Mouse (Mus musculus): Measurements from ENCODE around the gene Ergic3. TPM values are rescaled to one million over a fixed set of nuclear protein-coding genes. Genes with fewer than 3 reads are reported as not detected.

The Ergic3 gene
- total RNA-seq, 2 experiments from 2014 or later: 187 to 188 TPM

DNA sequence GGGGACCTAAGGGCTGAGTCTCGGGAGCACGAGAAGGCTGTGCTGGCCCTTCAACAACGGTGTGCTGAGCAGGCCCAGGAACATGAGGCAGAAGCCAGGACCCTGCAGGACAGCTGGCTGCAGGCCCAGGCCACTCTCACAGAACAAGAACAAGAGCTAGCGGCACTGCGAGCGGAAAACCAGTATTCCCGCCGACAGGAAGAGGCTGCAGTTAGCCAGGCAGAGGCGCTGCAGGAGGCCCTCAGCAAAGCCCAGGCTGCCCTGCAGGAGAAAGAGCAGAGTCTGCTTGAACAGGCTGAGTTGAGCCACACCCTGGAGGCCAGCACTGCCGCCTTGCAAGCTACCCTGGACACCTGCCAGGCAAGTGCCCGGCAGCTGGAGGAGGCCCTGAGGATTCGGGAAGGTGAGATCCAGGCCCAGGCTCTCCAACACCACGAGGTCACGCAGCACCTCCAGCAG is 16.0 kb upstream of the Ergic3 start:
- H3K4me3 ChIP-seq: no peak overlapping the region
- DNase-seq (ENCODE audit: extremely low spot score in 1 of 2, low spot score in 2 of 2): peak; percentile 29 to 48
- TF ChIP-seq CTCF (IDR thresholded peaks at IDR 0.05): no peak
- intact Hi-C loops (cut with DNase I): no loop called here
- H3K27ac ChIP-seq: peak overlapping the region; percentile 28; the same call in 1 of the 2 replicates

DNA sequence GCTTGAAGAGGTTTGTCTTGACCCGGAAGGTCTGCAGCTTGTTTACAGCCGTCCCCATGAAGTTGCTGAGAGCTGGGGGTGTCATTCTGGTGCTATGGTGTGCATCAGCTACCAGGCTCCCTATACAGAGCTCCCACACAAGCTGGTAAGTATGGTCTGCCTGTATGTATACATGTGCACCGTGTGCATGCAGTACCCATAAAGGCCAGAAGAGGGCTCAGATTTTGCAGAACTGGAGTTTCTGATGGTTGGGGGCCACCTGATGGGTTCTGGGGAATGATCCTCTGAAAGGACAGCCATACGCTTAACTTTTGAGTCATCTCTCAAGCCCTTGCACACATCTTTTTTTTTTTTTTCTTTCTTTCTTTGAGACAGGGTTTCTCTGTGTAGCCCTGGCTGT is 2.5 kb upstream of the Ergic3 start:
- Histone ChIP-seq H3K4me3 (no peak overlapping the region), H3K27ac (no peak overlapping the region)
- no peak for DNase-seq (ENCODE audit: extremely low spot score in 1 of 2, low spot score in 2 of 2)
- peak; percentile 28 for TF ChIP-seq CTCF (IDR thresholded peaks at IDR 0.05)
- intact Hi-C loops (cut with DNase I): no loop called here

DNA sequence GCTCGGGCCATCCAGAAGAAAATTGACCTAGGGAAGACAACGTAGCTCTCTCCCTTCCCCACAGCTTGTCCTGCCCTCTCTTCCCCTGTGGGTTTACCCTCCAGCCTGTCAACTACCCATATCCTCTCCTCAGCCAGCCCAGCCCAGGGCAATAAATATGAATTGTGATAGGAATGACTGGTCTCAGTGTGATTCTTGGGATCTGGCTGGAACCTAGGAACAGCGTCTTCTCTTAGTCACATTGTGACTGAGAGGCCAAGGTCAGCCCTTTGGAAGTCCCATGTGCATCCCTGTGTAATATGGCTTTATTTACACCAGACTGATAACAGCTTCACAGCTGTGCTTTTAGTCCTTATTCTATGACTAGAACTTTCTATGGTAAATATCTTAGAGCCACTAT is 10.3 kb downstream of the Ergic3 start:
- intact Hi-C loops (cut with DNase I): no loop called here
- Histone ChIP-seq H3K27ac (no peak overlapping the region), H3K4me3 (no peak overlapping the region)
- DNase-seq (ENCODE audit: extremely low spot score in 1 of 2, low spot score in 2 of 2): no peak
- TF ChIP-seq CTCF (IDR thresholded peaks at IDR 0.05): no peak

DNA sequence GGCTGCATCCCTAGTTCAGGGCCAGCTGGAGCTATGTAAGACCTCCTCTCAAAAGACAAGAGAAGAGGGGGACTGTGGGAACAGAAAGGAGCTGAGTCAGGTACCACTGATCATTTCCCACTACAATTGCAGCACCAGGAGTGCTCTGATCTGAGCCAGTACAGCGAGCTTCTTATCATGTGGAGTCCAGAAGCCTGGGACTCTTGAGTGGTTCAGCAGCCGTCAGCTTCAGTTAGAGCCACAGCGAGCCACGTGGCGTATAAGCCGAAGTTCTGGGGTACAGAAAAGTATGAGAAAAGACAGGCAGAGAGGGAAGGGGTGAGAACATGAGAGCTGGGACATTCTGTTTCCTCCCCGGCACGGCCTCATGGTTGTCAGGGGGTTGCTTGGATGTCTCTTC is 13.4 kb downstream of the Ergic3 start:
- no peak overlapping the region for H3K27ac ChIP-seq
- no peak for DNase-seq (ENCODE audit: extremely low spot score in 1 of 2, low spot score in 2 of 2)
- H3K4me3 ChIP-seq: no peak overlapping the region
- intact Hi-C loops (cut with DNase I): no loop called here
- no peak for TF ChIP-seq CTCF (IDR thresholded peaks at IDR 0.05)

DNA sequence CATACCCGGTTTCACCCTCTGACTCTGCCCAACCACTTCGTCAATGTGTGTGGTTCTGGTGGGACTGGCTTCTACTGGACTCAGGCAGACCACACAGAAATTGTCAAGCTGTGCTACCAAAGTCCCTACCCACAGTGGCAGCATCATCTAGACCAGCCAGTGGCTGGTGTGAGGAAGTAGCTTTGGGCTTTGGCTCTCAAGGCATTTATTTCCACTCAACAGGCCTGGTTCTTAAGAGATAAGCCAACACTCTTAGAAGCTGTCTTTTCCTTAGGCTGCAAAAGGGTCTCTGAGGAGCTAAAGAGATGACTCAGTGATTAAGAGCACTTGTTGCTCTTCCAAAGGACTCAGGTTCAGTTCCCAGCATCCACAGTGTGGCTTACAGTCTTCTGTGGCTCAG is 13.9 kb downstream of the Ergic3 start:
- H3K27ac ChIP-seq: no peak overlapping the region
- DNase-seq (ENCODE audit: extremely low spot score in 1 of 2, low spot score in 2 of 2): no peak
- TF ChIP-seq CTCF (IDR thresholded peaks at IDR 0.05): no peak
- no peak overlapping the region for H3K4me3 ChIP-seq
- intact Hi-C loops (cut with DNase I): no loop called here

DNA sequence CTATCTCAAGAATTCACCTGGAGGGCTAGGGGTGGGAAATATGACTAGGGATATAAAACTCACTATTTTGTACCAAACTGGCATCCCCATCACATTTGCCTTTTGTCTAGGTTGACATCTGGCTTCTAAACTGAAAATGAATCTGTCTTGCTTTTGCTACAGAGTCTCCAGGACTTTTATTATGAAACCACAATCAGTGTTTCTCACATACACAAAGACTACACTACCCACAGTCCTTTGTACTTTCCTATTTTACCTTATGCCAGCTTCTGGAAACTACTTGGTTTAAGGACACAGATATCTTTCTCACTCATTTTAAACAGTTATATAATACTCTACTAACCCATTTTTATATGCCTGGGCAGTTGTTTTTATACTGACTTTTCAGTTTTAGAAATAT is 17.6 kb downstream of the Ergic3 start:
- no peak for TF ChIP-seq CTCF (IDR thresholded peaks at IDR 0.05)
- intact Hi-C loops (cut with DNase I): no loop called here

DNA sequence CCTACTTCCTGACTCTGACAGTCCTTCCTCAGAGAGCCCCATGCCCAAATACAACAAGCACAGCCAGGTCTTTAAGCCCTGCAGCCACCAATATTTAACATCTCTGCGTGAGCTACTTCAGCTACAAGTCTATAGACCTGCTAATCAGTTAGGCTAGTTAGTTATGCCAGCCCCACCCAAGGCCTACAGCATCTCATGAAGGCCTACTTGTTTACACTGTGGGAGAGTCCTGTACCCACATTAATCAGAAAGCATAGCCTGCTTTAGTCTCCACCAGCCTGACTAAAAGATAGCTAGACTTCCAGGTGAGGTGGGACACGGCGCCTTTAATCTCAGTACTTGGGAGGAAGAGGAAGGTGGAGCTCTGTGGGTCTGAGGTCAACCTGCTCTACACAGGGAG is 31.5 kb downstream of the Ergic3 start:
- intact Hi-C loops (cut with DNase I): no loop called here
- Histone ChIP-seq H3K27ac (no peak overlapping the region), H3K4me3 (no peak overlapping the region)
- TF ChIP-seq CTCF (IDR thresholded peaks at IDR 0.05): no peak
- DNase-seq (ENCODE audit: extremely low spot score in 1 of 2, low spot score in 2 of 2): no peak

More for the DNA sequence above, 17.6 kb downstream of the Ergic3 start:
- Histone ChIP-seq H3K27ac (no peak overlapping the region), H3K4me3 (no peak overlapping the region)
- no peak for DNase-seq (ENCODE audit: extremely low spot score in 1 of 2, low spot score in 2 of 2)

DNA sequence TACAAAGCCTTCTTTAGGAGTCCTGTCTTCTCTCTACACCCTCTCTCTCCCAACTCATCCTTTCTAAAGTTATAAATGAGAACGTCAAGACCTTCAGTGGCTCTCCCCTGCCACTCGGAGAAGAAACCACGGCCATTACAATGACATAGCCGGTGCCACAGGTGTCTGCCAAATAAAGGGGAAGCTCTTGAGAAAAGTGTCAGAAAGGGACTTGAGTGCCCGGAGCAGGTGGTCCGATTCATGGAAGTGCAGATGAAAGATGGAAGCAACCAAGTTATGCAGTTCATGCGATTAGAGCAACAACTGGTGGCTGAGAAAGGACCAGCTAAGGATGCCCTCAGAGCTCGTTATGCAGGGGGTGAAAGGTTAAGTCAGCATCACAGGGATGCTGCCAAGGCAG is 35.1 kb downstream of the Ergic3 start:
- no peak overlapping the region for H3K4me3 ChIP-seq
- H3K27ac ChIP-seq: no peak overlapping the region
- DNase-seq (ENCODE audit: extremely low spot score in 1 of 2, low spot score in 2 of 2): no peak
- no peak for TF ChIP-seq CTCF (IDR thresholded peaks at IDR 0.05)
- intact Hi-C loops (cut with DNase I): no loop called here

DNA sequence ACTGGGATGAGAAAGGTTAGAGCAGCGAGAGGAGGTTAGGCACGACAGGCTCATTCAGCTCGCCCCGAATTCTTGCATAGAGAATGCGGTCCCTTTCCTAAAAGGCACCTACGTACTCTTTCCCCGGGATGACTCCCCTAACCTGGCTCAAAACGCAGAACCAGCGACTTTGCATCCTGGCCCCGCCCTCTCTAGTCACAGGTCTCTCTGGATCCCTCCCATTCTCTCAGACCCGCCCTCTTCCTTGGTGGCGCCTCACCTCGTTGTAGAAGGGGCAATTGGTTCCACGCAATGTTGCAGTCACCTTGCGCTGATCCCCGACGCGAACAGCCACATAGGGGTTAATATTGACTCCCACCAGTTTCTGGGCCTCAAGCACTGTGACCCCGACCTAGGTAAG is 40.1 kb downstream of the Ergic3 start:
- Histone ChIP-seq H3K4me3 (no peak overlapping the region), H3K27ac (no peak overlapping the region)
- no peak for TF ChIP-seq CTCF (IDR thresholded peaks at IDR 0.05)
- DNase-seq (ENCODE audit: extremely low spot score in 1 of 2, low spot score in 2 of 2): no peak
- intact Hi-C loops (cut with DNase I): no loop called here

DNA sequence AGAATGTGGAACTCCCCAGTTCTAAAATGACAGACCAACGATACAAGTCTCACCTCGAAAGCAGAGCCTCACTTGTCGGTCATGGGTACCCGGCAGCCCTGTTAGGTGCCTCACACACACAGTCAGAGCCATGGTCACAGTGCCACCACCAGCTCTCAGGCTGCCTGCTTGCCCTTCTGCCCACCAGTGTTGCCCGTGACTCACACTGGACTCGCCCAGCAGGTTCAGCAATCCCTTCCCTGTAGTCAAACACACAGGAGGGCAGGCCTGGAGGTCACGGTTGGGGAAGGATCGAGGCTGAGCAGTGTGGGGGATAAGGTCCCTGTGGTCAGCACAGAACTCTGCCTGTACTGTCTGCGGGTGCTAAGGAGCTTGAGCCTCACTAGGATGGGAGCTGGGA is 45.0 kb downstream of the Ergic3 start, which contains the start of gene Fer1l4:
Fer1l4 (minus strand) TSS at position 132 of the 400 bp plus-strand sequence.
- DNase-seq (ENCODE audit: extremely low spot score in 1 of 2, low spot score in 2 of 2): no peak
- no peak for TF ChIP-seq CTCF (IDR thresholded peaks at IDR 0.05)

DNA sequence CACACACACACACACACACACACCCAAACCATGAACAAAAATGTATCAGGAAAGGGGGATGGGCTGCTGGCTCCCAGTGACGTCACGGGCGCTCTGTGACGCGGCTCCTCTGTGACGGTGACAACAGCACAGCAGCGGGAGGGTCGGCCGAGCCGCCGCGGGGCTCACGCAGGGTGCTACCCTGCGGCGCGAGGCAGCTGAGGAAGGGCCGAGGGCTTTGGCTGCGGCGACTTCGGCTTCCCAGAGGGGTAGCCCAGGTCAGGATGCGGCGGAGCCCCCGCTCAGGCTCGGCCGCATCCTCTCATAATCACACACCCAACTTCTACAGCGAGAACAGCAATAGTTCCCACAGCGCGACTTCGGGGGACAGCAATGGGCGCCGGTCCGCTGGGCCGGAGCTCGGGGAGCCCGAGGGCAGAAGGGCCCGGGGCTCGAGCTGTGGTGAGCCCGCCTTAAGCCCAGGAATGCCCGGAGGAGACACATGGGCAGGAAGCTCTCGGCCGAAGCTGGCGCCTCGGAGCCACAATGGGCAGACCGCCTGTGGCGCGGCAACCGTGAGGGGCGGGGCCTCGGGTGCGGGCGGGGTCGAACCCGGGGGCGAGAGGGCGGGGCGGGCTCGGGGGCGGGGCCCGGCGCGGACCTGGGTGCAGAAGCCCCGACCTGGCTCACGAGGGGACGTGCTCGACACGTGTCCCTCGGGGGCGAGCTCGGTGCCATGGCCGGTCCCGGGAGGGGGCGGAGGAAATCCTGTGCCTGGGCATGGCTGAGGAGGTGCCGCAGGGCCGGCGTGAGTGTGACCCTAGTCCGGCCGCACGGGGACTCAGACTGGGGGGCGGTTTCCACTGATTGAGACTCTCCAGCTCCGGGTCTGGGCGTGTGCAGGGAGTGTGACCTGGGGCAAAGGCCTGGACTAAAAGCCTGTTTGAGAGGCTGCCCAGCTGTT is 57.5 kb downstream of the Ergic3 start, which contains the start of gene Spag4:
Spag4 (plus strand) TSS at position 77 of the 943 bp plus-strand sequence.
- intact Hi-C loops (cut with DNase I): loop anchor here (2.0 kb wide), 1 partner anchor 45 kb away; the partner anchor contains the start of genes Cpne1 and Rbm12
- no peak for TF ChIP-seq CTCF (IDR thresholded peaks at IDR 0.05)
- DNase-seq (ENCODE audit: extremely low spot score in 1 of 2, low spot score in 2 of 2): peak; percentile 57 to 67
- Histone ChIP-seq H3K4me3 (peak within 1 kb of the TSS; percentile 73), H3K27ac (peak within 1 kb of the TSS; percentile 64; the same call in 1 of the 2 replicates)

More for the DNA sequence above, 45.0 kb downstream of the Ergic3 start, which contains the start of gene Fer1l4:
- Histone ChIP-seq H3K4me3 (no peak within 1 kb of the TSS), H3K27ac (no peak within 1 kb of the TSS)
- intact Hi-C loops (cut with DNase I): no loop called here

DNA sequence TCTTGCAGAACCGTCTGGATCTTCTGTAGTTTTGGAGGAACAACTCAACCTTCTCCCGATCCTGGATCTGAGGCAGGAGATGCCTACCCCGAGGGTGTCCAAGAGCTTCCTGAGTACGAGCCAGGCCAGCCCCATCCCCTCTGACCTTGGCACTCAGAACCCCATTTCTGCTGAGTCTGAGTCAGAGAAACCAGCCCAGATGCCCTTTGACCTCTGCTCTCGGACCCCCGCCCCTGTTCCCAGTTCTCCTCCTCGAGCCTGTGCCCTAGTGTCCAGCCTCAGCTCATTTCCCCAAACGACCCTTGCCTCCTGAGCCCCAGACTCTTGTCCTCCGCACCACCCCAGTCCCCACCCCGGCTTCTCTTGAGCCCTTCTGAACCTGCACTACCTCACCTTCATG is 58.3 kb downstream of the Ergic3 start:
- peak overlapping the region; percentile 73 for H3K4me3 ChIP-seq
- DNase-seq (ENCODE audit: extremely low spot score in 1 of 2, low spot score in 2 of 2): no peak
- TF ChIP-seq CTCF (IDR thresholded peaks at IDR 0.05): no peak
- H3K27ac ChIP-seq: no peak overlapping the region
- intact Hi-C loops (cut with DNase I): no loop called here

Other genes with a start within 250 kb of the Ergic3 start
- 10 to 100 TPM; 35.6 to 37.8 TPM for gene Mmp24, start 232.7 kb upstream of the Ergic3 start, total RNA-seq (2021)
- gene BC029722, start 188.6 kb upstream of the Ergic3 start, total RNA-seq (2021): 10 to 100 TPM; 53.1 to 56.8 TPM
- 10 to 100 TPM; 67.0 to 71.0 TPM for gene Eif6, start 181.1 kb upstream of the Ergic3 start, total RNA-seq (2021)
- not detected for gene Fam83c, start 173.2 kb upstream of the Ergic3 start, total RNA-seq (2021)
- 10 to 100 TPM; 70.4 to 75.7 TPM for gene Uqcc1, start 77.7 kb upstream of the Ergic3 start, total RNA-seq (2021)
- not detected for gene Gm15557, start 67.3 kb upstream of the Ergic3 start, total RNA-seq (2021)
- under 1 TPM in 1 of 2 experiments, not detected in 1; 0.25 TPM for gene Gdf5, start 62.7 kb upstream of the Ergic3 start, total RNA-seq (2021)
- gene Cep250, start 51.6 kb upstream of the Ergic3 start, total RNA-seq (2021): 10 to 100 TPM; 19.5 to 19.9 TPM
- 1 to 10 TPM; 1.4 to 2.0 TPM for gene 6430550D23Rik, start 68 bp upstream of the Ergic3 start, total RNA-seq (2021)
- gene Fer1l4, start 44.9 kb downstream of the Ergic3 start, total RNA-seq (2021): not detected
- 1 to 10 TPM; 3.8 to 4.1 TPM for gene Spag4, start 57.1 kb downstream of the Ergic3 start, total RNA-seq (2021)
- 10 to 100 TPM; 26.3 to 33.0 TPM for gene Cpne1, start 103.9 kb downstream of the Ergic3 start, total RNA-seq (2021)
- gene Rbm12, start 103.9 kb downstream of the Ergic3 start, total RNA-seq (2021): 10 to 100 TPM; 27.7 to 36.0 TPM
- 10 to 100 TPM; 17.5 to 17.7 TPM for gene Gm28036, start 119.0 kb downstream of the Ergic3 start, total RNA-seq (2021)
- 100 to 1,000 TPM; 142 to 153 TPM for gene Romo1, start 136.0 kb downstream of the Ergic3 start, total RNA-seq (2021)
- gene Nfs1, start 136.1 kb downstream of the Ergic3 start, total RNA-seq (2021): 10 to 100 TPM; 36.3 to 42.0 TPM
- gene Rbm39, start 172.2 kb downstream of the Ergic3 start, total RNA-seq (2021): 100 to 1,000 TPM; 286 to 301 TPM
- 10 to 100 TPM; 82.7 to 85.6 TPM for gene Phf20, start 188.4 kb downstream of the Ergic3 start, total RNA-seq (2021)

All from left cerebral cortex, adult 2 months (tissue).